Mouse (Mus musculus): ENCODE data around the gene Cyp46a1.

DNA sequence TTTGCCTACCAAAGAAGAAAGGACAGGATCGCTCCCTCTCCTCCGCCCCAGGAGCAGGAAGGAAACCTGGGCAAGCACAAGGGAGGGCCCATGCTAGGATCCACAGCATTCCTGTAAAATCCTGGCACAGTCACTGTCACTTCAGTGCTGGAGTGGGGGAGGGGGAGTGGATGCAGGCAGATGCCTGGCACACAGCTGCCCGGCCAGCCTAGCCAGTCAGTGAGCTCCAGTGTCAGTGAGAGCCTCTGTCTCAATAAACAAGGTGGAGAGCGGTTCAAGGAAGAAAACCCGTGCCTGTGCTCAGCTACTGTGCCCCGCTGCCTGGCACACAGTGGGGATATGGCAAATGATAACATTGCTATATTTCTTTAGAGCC lies 61.1 kb downstream of the Cyp46a1 start:
- TF ChIP-seq CTCF (IDR thresholded peaks at IDR 0.05; ENCODE audit: control insufficient read depth, insufficient read depth, low read length): no peak
- TF ChIP-seq POLR2A (IDR thresholded peaks at IDR 0.05; ENCODE audit: borderline replicate concordance, control insufficient read depth, low read depth, low read length): no peak

Data from bone marrow, adult 2 months (tissue).